Mouse (Mus musculus) thymus, postnatal 36 days (tissue): ENCODE results near the gene Aspscr1.

Source experiments
- DNase-seq, 2 experiments: peaks; one replicate each; pipeline ENCODE4 v3.0.0; 2022; ENCODE audit warnings: mixed read lengths in 2 of 2

Gene Aspscr1

DNA sequence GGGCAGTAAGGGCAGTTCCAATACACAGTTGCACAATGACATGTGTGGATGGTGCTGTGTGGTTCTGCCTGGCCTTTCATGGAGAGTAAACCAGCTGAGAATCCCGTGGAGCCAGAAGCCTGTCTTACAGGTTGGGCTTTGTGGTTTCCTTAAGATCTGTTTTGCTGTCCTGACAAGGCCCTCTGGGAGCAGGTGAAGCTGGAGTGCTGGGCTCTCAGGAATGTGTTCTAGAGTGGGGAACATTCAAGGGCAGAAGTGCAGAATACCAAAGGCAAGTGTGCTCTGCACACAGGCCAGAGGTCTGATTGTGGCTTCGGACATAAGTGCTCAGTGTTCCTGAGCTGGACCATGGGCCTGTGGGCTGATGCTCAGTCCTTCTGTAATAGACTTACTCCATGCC is 11.9 kb downstream of the Aspscr1 start:
- no peak for DNase-seq

DNA sequence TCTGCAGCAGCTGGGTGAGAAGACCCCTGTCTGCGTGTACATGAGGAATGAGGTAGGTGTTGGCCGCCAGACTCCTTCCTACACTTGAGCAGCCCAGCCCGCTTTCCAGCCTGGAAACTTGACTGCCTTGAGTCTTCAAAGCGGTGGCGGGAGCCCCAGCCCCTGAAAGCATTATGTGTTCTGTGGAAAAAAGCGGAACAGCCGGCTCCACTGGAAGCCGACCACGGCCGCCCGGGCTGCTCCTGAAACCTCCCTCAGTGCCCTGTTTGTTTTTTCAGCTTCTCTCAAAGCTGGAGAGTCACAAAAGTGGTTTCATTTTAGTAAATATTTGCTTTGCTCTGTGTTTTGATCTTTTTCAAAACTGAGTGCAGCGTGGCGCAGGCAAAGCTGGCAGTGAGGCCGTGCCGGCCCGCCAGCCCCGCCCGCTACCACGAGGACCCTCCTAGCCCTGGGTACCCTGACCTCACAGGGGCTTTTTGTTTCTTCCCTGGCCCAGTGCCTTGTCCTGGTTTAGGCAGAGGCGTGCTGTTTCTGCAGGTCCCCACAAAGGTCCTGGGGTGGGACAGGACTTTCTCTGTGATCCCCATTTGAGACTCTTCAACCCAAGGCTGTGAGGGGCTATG is 14.0 kb downstream of the Aspscr1 start:
- DNase-seq, result no peak

DNA sequence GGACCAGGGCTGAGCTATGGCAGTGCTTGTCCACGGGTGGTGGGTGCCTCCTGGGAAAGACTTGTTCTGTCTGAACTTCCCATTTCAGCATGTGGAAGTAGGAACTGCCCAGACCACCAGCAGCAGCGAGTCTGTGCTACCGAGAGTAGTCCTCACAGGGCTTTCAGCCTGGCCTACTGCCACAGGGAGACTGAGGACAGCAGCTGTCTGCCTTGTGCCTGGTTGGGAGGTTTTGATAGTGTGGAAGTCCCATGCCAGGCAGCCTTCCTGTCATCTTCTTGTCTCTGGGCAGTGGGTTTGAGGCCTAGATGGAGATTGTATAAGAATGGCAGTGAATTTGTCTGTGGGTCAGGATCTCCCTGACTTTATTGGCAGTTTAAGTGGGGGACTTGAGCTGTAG is 16.6 kb downstream of the Aspscr1 start:
- DNase-seq, result no peak

DNA sequence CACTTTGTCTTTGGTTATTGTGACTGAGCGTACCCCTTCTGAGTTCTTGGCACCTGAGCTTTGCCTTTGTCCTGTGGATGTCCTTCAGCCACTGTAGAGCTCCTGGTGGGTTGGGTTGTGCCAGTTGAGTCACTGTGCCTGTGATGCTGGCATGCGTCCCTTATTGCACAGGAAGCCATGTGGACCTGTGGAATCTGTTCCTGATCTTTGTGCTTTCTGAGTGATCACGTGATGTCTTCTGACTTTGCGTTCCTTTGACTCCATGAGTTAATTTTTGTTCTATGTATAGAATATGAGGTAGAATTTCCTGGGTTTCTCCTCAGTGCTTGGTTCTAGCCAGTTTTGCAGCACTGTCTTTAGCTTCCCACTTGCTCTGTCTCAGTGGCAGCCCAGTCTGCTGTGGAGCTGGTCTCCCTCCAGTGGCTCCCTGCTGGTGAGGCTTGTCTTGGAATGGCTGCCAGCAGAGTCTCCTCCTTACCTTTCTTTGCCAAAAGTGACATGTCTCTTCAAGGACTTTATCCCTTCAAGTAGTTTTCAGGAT is 19.8 kb downstream of the Aspscr1 start:
- no peak for DNase-seq

DNA sequence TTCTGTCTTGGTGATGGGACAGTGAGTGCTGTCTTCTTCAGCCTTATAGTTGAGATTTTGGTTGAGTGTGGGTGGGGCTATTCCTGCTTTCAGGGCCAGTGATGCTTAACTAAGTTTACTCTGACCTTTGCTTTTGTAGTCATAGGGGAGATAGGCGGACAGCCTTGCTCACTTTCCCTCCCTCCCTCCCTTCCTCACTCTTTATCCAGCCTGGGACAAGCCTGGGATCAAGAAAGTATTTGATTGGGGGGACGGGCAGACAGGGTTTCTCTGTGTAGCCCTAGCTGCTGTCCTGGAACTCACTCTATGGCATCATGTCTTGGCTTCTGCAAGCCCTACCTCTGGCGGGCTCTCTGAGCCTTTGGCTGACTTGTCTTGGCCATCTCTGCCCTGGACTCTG is 20.7 kb downstream of the Aspscr1 start:
- DNase-seq, result no peak

DNA sequence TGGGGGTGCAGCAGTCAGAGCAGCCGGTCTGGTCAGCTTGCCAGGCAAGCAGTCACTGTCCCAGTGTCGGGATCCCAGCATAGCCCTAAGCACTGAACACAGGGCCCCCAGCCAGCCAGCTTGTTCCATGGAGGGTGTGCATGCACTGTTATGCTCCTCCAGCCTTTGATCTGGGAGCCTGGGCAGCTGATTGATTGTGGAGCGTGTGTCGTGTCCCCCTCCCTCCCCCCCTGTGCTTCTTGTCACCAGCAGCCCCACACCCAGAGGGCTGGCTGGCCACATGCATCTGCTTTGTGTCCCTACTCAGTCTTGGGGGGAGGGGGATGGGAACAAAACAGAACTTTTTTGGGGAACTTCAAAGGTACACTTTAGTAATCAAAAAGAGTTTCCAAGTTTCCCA is 22.4 kb downstream of the Aspscr1 start:
- no peak for DNase-seq

DNA sequence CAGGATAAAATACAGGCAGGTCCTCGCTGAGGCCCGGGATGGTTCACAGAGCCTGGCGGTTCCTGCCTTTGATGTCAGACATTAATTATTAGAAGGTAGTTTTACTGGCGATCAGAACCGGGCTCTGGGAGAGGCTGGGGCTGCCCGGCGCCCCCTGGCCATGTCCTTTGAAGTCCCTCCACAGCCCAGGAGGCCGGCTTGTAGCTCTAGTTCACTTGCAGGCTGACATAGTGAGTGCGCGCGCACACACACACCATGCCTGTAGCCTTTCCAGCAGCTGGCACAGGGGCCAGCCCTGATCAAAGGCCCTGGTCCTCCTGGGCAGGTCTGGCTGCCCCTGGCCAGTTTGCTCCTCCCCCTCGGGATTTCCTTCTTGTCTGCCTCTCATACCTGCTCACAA is 22.9 kb downstream of the Aspscr1 start:
- no peak for DNase-seq

DNA sequence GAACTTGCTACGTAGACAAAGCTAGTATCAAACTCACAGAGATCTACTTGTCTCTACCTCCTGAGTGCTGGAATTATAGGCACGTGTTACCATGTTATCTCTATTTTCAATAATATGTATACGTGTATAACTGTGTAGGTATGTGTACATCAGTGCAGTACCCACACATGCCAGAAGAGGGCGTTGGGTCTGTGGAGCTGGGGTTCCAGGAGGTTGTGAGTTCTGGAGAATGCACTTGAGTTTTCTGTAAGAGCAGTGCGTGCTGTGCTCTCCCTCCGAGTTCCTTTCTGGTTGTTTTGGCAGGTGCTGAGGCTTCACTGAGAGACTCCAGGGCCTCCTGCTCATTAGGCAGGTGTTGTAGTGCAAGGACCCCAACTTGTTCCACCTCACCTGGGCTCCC is 23.8 kb downstream of the Aspscr1 start:
- no peak for DNase-seq

DNA sequence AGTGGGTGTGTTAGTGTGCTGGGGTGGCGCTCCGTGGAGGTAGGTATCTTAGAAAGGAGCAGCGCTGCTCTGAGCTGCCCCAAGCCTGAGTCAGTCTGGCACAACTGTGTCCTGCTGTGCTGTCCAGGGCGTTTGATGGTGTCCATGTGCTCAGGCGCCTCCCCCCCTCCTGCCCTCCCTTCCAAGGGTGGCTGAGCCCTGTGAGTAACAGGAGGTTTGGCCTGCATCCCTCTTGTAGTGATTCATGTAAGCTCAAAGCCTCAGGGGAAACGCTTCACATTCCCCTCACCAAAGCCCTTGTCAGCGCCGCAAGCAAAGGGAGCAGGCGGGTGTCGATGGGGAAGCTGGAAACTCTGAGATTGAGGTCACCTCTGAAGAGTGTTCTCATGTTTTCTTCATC is 25.0 kb downstream of the Aspscr1 start:
- DNase-seq, result no peak

DNA sequence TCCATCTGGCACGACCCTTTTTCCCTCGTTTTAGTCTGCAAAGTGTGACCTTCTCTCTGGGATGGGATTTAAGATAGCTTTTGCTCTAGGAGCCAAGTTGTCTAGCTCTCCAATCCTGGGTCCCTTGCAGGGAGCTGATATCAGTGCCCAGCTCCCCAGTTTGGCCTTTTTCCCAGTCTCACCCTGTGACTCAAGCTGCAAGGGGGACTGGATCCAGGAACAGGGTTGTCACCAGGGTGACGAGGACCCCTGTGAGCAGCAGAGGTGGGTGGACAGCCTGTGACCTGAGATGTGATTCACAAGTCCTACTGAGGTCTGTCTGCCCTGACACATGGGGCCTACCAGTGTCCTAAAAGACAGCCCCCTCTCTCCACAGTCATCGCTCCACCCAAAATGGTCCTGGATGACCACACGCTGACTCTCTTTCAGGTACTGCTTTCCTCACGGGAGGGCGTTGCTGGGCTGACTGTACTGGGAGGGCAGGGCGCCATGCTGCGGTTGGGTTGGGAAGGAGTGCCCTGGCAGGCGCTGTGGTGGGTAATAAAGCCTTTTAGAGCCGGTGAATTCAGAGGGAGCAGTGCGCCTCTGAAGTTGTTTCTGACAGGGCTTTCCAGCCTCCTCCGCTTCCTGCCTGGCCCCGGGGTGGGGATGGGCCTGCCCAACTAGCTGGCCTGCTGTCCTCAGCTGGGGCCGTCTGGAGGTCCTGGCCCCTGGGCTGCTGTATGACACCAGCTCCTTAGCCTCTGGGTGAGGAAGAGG is 31.1 kb downstream of the Aspscr1 start:
- DNase-seq, result no peak

DNA sequence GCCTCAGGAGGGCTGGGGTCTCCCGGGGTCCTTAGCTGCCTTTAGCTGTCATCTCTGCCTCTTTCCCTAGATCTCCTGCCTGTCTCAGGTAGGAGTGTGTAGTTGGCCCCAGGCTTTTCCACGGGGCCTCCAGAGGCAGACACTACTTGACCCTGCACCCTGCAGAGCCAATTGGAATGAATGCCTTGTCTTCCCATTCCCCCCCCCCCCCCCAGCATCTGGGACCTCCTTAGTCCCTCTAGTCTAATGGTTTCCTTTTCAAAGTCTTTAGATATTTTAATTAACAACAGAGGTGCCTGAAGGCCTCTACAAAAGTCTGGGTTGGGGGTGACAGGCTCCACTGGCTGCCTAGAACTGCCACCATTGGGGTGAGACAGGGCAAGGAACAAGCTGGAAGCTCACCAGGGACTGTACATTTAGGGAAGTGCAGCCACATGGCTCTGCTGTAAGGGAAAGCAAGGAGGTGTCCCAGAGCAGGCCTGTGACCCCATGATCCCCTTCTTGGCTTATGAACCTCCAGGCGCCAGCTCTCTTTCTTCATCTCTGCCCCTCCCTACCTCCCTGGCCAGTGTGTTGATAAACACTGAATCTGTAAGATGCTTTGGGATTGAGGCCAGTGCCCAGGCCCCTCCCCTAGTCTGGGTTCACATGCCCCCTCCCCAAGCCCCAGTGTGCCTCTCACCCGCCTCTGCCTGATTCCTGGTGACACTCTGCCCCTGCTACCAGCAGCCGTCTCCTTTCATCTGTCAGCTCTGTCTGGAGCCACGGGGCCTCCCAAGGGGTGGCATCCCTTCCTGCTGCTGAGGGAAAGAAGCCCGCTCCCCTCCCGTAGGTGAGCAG is 31.9 kb downstream of the Aspscr1 start:
- no peak for DNase-seq

DNA sequence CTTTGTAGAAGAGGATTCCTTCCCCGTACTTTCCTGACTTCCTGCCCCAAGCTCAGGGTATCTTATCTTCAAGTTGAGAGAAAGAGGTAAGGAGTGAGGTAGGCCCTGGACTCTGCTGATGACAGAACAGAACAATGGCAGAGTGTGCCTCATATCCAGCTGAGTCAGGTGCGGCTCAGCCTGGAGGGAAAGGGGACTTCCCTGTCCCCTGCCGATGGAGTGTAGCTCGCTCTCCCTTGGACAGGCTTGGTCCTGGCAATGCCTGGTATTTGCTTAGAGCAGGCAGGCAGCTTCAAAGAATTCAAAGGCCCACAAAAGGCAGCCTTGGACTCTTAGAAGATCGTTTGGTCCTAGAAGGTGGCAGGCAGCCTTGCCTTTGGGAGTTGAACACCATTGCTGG is 33.3 kb downstream of the Aspscr1 start:
- DNase-seq, result no peak

DNA sequence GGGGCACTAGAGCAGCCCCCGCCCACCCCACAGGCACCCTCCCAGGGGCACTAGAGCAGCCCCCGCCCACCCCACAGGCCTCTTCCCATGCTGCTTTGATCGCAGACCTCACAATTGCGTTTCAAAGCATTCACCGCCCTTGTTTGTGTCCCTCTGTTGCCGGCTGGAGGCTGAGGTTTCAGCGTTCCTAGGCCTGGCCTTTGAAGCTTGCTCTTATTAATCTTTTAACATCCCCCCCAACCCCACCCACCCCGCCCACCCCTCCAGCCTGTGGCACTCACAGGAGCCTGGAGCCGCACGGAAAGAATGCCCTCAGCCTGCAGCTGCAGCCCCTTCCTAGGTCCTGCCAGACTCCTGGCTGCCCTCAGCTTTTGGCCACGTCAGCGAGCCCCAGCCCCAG is 34.5 kb downstream of the Aspscr1 start:
- DNase-seq, result no peak

DNA sequence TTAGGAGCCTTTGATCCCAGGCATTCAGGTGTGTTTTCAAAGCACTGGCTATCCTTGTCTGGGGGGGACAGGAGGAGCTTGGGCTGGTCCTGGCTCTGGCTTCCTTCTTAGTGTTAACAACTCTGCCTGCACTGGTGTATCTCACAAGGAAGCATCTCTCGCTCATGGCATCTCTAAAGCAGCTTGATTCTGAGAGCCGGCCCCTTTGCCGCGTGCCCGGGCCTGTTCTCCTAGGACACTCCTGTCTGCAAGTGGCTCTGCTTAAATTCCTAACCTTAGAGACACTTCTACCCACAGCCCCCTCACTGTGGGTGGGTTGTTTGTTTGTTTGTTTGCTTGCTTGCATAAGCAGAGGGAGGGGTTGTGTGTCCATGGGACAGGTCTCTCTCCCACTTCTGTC is 35.2 kb downstream of the Aspscr1 start:
- DNase-seq, result no peak

DNA sequence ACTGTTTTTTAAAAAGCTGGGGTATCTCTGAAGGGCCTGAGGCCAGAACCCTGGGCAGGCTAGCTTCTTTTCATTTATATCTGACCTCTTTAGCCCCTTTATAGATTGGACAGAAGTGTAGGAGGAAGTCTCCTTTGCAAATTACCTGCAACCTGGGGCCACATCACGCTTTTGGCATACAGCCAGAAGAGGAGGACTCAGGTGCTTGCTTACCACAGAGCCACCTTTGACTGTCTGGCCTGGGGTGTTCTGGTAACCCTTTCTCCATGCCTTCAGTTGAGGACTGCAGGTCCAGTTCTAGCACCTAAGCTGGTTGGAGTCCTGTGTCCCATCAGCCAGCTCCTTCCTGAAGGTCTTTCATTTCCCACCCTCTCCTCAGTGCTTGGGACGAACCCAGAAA is 36.8 kb downstream of the Aspscr1 start:
- no peak for DNase-seq

DNA sequence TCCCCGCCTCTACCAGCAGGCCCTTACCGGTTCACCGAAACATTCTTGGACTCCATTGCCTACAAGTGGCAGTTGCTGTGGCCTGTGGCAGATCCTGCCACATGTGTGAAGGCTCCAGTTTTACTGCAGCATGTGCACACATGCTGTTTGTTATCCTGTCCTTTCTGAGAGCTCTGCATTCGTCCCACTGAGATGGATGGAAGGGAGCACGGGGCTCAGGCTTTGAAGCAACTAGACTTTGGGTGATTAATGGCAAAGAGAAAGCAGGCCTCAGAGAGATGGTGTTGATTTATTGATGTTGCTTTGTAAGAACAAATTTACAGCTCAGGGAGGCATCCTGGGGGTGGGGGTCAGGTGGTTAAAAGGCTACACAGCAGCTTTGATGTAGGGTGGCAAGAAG is 37.9 kb downstream of the Aspscr1 start:
- no peak for DNase-seq

DNA sequence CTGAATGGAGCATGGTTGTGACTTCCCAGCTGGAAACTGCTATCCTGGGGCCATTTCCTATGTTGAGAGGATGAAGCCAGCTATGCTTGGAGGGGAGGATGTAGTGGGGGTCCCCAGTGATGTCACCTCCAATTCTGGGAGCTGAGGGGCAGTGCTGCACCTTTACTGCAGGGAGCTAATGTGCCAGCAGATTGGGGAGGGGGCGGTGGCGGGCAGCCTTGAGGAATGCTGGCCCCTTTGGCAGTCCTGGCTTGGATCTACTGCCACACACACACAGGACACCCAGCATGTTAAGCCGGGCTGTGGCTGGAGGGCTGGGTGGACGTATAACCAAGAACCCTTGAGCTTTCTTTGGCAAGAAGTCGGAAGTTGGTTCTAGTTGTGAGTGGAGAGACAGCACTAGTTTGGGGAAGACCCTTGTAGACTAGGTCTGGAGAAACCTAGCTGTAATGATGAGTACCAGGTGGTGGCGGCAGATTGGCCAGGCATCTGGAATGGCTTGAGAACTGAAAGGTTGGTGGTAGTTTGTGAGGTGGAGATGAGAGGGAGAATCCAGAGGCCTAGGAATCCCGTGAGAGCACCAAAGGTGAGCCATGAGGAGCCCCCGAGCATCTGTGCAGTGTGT is 39.3 kb downstream of the Aspscr1 start:
- DNase-seq, result peak in 1 of 2 experiments; percentile 25

DNA sequence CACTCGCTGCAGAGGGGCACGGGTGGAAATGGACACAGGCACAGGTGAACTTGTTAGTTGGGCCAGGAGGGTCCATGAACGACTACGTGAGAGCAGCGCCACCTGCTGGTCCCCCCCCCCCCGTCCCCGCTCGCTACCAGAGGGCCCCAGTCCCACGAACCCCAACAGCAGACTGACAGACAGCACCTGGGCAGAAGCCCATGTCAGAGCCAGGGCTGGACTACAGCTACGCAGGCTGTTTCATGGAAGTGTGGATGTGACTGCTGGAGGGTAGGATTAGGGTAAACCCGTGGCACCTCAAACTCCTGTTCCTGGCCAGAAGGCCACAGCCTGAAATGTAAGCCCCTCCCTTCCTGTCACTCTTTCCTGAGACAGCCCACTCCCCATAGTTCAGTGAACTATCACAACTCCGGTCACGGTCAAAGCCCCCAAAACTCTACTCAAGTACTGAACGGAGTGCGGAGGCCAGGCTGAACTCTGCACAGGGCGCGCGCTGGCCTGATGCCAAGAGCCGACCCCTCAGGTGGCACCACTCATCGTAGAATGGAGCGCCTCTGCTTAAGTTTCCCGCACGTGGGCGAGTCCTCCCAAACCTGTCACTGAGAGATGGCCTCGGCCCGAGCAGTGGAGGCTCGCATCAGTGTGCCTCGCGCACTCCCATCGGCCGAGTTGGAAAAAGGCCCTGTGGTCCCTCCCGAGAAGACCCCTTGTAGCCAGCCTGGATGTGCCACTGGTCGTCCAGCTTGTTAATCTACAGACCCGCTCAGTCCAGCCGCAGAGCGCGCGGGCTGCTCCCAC is 40.2 kb downstream of the Aspscr1 start:
- peak; percentile 68 to 70 for DNase-seq

DNA sequence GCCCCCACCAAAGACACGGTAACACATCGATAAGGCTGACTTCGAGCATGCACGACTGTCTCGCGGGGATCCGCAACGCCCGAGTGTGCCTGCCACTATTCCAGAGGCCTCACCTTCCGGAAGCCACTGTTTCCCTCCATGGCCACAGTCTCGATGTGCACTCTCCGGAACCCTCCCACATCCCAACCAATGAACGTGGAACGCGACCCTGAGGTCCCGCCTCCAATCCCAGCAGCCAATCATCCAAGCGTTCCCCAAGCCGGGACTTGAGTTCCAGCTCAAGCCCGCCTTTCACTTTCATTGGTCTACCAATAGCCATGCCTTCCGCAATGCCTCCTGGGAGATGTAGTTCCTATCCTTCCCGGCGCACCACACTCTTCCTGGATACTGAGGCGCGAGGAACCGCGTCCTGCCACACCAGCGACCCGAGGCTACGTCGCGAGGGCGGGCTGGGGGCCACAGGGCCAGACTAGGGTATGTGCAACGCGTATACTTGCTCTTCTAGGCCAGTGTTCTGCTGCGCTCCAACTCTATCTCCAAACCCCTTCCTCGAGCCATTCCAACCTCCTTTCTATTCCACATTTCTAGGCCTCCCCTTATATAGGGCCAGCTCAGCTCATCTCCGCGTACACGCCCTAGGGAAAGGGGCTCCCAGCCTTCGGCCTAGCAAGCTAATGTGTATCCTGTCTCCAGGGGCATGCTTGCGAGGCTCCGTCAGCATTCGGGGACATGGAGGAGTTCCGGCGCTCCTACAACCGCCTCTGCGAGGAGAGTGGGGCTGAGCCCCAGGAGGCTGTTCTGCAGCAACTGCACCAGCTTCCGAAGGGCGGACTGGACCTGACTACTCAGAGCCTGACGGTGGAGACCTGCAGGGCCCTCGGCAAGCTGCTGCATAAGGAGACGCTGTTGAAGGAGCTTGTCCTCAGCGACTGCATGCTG is 41.1 kb downstream of the Aspscr1 start, which contains the start of the genes Cenpx and Lrrc45:
Gene Cenpx (minus strand): TSS at position 159 of the 939 bp plus-strand sequence.
Gene Lrrc45 (plus strand): TSS at position 346 of the 939 bp plus-strand sequence.
- peak; percentile 96 to 98 for DNase-seq

DNA sequence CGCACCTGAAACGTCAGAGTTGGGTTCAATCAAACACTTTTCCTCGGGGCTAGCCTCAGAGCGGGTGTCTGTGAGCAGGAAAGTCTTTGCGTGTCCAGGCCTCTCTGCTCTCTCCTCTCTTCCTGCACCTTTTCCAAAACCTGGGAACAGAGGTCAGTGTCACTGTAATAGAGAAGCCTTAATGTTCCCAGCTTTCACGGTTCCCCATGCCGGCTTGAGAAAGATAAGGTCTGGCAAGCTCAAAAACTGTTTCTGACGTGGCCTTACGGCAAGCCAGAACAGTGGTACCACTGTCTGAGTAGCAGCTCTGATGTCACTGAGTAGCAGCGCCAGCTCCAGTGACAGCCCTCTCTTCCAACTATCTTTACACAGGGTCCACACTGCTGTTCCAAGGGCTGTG is 41.8 kb downstream of the Aspscr1 start:
- no peak for DNase-seq

DNA sequence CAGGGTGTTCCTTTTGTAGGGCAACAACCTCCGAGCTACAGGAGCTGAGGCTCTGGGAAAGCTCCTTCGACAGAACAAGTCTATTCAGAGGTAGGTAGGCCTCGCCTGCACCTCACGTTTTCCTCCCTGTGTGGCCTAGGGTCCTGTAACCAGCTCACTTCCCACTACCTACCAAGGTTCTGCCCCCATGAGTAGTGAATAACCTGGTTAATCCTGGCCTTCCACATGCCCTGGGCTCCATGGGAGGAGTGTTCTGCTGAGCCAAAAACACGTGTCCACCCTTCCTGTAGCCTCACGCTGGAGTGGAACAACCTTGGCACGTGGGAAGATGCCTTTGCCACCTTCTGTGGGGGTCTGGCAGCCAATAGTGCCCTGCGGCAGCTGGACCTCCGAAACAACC is 42.4 kb downstream of the Aspscr1 start:
- DNase-seq, result no peak
